Mouse (Mus musculus) cerebellum, postnatal 36 days (tissue): Measurements from ENCODE around the gene Adgre5.

Experiments
- DNase-seq, 2 experiments: peaks; one replicate each; pipeline ENCODE4 v3.0.0; 2021 to 2022; ENCODE audit warnings: mixed read lengths in 2 of 2

The Adgre5 gene

DNA sequence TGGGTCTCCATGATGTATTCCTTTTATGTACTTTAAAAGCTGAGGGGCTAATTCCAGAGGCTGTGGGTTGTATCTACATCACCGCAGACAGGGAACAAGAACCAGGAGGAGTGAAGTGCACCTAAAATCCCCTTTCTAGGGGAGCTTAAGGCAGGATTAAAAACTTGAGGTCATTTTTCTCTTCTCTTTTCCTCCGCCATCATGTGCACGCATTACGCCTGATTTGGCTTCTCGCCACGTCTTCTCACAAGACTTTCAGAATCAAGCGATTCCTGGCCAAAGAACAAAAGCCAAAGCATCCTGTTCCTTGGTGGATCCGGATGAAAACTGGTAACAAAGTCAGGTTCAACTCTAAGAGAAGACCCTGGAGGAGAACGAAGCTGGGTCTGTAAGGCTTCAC is 8.1 kb upstream of the Adgre5 start:
- no peak for DNase-seq

DNA sequence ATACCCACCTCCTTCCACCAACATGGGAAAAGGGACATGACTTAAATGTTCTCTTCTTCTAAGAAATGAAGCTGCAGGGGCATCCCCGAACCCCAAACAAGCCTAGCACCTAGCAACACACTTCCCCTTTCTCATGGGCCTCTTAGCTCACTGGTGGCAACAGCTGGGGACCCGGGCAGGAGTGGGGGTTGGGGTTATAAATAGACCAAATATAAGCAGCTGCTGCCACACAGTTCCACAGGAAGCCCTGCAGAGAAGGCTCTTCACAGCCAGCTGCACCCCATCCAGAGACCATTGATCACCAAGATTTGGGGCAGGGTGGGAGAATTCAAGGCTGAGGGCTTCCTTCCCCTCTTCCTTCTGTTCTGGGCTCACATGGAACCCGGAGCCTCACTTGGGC is 7.6 kb upstream of the Adgre5 start:
- DNase-seq, result no peak

DNA sequence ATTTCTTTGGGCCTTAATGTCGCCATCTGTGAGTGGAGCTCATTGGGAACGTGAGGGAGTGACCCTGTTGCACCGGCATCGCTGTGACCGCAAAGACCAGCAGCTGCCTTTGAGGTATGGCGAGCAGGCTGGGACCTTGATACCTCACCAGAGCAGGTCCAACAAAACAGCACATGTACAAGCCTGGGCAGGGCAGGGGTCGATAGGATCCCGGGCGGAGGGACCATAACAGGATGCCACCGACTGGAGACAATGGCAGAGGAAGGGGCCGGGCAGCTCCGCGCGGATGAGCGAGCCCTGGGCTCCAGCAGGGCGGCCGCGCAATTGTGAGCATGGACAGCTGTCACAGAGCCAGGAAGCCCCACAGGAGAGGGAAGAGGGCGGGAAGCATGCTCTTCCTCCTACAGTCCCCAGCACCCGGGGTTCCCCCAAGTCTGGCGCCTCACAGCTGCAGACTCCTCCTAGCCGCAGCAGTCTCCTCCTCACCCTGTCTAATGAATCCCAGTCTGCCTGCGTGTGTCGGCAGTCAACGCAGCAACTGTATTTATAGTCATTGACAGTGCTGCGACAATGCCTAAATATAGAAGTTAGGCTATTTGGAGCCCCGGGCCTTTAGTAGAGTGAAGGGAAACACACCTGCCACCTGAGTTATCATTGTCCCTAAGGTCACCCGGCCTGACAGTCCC is 6.7 kb upstream of the Adgre5 start:
- peak; percentile 13 to 16 for DNase-seq

DNA sequence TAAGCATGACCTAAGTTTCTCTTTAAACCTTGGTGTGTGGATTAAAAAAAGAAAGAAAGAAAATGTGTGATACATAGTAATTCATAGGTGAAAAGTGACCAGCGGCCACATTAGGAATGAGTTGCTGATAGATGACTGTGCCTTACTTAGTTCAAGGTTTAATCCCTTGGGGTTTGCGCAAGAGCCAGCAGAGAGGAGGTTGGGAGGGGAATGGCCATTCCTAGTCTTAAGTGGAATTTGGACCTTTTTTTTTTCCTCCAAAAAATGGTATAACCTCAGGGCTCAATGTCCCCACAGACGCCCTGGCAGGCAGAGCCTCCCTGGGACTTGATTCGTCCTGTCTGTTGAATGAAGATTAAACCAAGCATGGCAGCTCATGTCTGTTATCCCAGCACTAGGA is 2.9 kb upstream of the Adgre5 start:
- no peak for DNase-seq

DNA sequence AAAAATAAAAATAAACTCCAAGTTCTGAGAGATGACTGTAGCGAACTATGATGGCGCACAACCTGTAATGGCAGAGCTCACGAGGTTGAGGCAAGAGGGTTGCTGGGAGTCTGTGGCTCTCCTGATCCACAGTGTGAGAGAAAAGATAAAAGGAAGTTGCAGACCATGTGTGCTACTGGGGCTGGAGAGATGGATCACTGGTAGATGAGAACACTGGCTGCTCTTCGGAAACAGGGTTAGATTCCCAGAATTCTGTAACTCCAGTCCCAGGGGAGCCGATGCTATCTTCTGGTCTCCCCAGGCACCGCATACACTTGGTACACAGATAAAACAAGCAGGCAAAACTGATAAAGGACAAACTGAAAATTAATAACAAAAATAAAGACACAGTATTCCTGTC is 1.8 kb upstream of the Adgre5 start:
- no peak for DNase-seq

DNA sequence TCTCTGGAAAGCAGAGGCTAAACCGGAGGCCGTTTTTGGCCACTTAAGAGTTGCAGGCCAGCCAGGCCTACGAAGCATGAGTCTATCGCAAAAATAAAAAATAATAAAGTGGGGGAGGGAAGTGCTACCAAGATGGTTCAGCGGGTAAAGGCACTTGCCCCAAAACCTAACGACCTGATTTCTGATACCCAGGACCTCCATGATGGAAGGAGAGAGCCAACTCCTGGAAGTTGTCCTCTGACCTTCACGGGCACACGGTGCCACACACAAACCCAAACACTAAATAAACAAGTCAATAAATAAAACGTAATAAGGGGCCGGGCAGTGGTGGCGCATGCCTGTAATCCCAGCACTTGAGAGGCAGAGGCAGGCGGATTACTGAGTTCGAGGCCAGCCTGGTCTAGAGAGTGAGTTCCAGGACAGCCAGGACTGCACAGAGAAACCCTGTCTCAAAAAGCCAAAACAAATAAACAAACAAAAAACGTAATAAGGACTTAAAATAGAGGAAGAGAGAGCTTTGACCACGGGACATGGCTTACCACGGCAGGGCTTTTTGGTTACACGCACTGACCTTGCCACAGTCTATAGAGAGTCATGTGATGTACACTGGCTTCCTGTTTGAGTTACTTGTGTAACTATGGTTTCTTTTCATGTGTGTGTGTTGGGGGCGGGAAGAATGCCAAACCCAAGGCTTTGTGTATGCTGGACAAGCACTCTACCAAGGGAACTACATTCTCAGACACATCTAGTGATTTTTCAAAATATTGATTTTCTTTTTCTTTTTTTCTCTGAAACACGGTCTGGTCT is 926 bp upstream of the Adgre5 start:
- DNase-seq, result no peak

DNA sequence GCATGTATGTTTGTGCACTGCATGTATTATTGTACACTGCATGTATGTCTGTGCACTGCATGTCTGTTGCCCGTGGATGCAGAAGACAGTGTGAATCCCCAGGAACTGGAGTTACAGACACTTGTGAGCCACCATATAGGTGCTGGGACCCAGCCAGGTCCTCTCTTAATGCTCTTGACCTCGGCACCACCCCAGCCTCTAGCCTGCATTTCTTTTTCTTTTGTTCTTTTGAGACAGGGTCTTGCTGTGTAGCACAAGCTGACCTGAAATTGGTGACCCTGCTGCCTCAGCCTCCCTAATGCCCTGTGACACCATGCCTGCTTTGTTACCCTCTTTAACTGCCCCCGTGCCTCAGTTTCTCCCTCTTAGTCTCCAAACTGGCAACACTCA is 545 bp downstream of the Adgre5 start:
- DNase-seq, result no peak

DNA sequence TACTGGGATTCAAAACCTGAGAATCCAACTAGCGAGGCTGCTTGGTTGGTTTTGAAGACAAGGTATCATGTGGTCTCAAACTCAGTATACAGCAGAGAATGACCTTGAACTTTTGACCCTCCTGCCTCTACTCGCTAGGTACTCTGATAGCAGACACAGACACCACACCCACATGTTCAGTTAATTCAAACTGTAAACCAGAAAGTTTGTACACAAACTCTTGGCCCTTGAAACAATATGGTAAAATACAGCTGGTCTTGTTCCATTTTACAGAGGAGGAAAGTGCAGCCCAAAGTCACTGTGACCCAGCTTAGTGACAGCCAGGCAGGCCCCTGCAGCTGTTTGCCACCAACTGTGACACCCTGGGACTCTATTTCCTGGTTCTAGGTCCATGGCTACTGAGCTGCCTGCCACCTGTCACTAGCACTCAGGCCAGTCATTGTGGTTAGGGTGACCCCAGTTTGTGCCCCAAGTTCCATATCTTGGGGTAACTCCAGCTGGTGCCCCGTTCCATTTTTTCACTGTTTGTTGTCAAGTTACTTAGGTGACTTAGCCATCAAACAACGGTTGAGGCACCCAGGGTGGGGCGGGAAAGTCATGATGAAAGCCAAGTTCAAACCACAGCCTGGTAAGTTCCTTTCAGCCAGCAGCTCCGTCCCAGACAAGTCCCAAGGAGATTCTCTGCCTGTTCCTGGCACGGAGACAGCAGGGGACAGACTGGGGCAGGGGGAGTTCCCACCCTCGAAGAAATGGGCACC is 1.2 kb downstream of the Adgre5 start:
- DNase-seq, result no peak

DNA sequence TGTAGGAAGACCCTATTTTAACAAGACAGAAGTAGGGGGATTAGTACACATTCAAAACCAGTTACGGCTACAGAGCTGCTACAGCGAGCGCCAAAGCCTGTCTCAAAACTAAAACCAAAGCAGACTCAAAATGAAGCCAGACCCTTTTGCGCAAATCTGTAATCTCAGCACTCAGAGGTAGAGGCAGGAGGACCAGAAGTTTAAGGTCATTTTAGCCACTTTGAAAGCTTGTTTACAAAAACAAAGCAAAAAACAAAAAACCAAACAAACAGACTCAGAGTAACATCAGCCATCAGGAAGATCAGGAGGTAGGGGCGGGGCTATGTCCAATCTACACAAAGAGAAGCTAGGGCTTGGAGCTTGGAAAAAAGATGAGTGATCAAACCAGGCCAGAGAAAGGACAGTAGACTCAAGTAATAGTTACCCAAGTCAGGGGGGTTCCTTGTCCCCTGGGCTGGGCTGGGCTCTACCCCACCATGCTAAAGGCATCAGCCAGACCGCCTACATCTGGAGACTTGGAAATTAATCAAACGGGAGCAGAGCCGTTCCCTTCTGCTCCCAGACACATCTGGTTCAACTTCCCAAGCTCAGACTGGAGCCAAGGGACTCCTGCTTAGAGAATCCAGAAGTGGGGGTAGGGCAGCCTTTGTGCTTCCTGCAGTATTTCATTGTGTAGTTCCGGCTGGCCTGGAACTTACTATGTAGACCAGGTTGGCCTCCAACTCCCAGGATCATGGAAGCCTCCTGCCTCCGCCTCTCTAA is 2.0 kb downstream of the Adgre5 start:
- DNase-seq, result no peak

DNA sequence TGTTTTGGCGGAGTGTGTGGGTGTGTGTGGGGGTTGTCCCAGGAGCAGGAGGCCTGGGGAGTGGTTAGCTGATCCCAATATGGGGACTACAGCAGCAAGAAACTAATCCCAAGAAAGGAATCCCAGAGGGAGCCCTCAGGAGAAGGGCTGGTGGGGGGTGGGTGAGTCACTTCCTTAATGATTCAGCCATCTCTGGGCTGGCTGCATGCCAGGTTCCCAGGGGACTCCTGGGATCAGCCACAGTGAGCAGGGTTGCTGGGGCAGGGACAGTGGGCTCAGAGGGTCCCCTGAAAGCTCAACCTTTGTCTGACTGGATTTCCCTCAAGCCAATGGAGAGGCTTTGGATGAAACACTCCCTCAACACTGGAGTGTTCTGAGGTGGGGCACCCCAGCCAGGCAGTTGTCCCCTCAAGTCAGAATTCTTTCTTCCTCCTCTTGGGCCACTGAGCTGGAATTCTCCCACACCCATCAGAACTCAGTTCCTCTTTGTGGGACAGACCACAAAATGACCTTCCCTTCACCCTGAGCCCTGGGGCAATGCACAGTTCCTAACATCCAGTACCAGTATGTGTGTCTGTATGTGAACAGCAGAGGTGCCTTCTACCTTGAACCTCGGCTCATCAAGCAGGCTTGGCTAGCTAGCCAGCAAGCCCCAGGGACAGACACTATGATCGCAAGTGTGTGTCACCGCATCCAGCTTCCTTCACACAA is 3.1 kb downstream of the Adgre5 start:
- DNase-seq, result no peak

DNA sequence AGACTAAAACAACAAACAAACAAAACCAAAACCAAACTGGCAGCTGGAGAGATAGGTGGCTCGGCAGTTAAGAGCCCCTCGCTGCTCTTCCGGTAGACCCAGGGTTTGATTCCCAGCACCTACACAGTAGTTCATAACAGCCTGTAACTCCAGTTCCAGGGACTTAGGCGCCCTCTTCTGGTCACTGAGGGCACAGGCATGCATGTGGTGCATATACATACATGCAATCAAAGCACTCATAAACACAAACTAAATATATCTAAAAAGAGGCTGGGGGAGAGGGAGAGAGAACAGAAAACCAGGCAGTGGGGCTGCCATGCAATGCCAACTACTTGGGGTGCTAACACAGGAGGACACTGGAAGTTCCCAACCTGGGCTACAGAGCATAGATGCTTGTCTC is 3.8 kb downstream of the Adgre5 start:
- no peak for DNase-seq

DNA sequence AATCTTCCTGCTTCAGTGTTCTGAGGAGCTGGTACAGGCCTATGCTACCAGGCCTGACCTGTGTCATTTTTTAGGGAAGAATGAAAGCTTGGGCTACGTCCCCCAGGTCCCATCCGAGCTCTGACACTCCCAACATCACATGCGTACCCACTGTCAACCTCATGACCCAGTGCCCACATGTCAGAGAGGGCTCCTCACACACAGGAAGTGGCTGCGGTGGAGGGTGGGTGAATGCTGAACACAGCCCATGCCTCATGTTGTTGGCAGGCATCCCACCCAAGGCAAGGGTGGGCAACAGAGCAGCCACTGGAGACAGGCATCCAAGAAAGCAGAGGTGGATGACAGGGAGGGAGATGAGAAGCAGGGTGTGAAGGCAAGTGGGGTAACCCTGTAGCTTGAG is 4.4 kb downstream of the Adgre5 start:
- no peak for DNase-seq

DNA sequence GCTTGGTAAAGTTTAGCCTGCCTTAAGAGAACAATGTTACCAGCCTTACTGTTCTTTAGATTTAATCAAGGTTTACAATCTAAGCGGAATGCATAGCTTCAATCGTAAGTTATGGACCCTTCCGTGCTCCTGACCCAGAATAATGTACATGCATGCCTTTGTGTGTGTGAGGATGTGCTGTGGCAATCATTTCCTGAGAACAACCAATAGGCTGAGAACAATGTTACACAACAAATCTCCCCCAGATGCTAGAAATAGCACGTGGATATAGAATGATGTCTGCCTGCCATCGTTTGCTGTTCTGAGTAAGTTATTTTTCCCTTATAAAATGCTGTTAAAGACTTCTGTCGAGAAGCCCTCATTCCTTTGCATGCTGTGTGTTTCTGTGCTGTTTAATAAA is 8.2 kb downstream of the Adgre5 start:
- DNase-seq, result no peak

DNA sequence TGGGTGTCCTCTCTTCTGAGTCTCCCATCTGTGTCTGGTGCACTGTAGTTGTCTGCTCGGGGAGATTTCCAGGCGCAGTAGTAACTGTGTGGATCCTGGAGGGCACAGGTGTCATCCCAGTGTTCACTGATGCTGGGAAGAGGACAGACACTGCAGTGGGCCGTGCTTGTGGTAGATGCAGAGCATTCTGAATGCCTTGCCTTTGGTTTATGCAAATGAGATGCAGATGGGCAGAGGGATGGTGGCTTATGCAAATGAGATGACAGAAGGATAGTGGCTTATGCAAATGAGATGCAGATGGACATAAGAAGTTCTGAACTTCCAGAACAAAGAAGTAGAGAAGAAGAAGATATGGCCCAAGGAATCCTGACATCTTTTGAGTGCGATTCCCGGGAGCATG is 9.2 kb downstream of the Adgre5 start:
- DNase-seq, result no peak

DNA sequence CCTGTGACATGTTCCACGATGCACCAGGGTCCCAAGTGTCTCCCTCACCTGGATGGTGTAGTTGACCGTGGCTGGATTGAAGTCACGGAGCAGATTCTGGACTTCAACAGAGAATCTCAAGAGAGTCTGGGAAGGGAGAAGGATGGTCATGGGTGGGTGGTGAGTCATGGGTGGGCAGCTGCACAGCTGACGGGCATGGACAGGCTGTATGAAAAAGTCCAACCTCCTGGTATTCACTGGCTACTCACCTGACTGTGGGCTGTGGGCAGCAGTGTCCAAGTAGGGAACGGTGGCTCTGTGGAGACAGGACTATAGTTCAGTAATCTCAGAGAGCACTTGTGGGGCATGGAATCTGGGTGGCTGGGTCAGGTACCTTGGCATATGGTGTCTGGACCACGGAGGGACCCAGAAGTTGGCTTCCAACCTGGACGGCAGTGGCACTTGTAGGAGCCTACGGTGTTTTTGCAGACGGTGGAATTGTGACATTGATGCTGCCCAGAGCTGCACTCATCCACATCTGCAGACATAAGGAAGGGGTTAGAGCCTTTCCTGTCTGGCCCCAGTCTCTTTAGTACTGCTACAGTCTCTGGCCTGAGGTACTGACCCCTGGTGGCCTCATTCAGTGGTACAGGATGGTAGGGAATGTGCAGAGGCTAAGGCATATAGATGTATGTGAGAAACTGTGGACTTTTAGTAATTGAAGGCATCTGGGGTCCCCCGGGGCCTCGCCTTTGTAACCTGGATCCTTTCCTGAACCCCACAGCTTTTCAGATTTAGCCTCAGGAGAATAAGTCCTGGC is 11.9 kb downstream of the Adgre5 start:
- no peak for DNase-seq

DNA sequence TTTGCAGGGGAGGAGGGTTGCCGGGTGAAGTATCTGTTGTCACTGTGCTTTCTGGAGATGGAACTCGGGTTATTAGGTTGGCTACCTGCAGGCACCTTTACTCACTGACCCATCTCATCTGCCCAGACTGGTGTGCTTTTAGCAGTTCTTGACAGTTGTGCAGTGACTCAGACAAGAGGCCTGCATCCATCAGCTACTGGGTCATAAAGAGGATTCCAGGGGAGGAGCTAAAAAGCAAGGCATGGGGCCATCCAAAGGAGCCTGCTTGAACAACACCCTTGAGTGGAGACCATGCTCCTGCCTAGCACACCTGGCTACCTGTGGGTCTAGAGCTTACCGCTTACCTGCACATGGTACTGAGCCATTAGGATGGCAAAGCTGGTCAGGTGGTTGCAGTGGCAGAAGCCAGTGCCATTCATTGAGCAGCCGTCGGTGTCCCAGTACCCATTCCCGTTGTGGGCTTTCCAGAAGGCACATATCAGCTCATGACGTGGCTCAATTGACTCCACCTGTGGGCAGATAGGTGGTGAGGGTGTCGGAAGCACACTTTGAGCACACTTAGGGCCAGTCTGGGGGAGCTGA is 15.5 kb downstream of the Adgre5 start:
- no peak for DNase-seq

DNA sequence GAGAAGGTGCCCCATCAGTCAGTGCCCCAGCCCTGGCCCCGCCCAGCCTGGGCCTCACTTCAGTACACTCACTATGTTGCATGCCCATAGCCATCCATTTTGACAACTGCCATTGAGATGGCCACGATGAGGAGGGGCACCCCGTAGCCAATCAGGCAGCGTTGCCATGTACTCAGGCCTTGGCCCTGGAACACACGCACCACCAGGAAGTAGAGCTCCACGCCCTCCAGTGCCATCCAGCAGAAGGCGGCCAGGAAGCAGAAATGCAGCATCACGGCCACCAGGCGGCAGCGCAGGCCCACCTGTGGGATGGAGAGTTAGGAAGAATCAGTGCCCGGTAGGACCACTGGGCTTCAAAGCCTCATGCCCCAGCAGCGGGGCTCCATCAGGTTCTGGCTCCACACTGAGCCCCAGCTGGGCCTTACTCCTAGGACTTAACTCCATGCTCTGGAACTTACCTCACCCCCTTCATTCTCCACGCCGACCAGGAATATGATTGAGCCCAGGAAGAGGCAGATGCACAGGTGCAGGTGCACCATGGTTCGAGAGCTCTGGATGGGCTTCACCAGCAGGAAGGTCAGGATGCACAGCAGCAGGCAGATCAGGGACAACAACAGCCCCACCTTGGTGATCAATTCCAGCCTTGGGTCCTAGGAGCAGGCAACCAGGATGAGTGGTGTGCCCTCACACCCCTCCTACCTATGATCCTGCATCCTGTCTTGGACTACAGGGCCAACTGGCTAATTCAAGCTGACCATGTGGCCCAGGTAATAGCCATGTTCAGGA is 16.2 kb downstream of the Adgre5 start:
- peak; percentile 79 for DNase-seq

DNA sequence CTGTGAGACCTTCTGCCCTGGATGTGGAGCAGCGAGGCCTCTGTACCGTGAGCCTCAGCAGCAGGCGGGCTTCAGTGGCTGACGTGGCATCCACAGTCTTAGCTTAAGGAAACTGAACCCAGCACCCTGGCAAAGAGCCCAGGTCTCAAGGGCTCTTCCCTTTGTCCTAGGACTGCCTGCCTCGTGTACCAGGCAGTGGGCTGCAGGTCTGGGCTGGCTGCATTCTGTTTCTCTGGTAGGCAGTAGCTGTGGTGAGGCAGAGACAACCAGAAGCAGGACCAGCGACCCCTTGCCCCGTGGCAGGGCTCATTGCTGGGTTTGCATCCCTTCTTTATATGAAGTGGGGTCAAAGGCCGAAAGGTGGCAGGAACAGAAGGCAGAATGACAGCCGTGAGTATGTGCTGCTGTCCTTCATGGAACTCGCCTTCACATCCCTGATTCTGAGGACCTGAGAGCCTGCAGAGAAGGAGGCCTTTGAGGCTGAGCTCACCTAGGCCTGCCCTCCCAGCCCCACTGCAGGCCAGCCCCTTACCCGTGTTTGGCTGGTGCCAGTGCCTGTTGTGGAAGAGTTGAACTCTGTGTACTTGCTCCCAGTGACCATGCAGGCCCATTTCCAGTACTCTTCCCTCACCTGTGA is 17.6 kb downstream of the Adgre5 start:
- no peak for DNase-seq

DNA sequence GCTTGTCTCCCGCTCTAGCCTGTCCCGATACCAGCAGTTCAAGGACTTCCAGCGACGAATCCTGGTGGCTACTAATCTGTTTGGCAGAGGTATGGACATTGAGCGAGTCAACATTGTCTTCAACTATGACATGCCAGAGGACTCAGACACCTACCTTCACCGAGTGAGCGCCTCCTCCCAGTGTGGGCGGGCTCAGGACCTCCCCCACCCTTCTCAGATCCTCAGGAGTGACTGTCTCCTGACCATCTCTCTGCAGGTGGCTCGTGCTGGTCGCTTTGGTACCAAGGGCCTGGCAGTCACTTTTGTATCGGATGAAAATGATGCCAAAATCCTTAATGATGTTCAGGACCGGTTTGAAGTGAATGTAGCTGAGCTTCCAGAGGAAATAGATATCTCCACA is 18.5 kb downstream of the Adgre5 start:
- DNase-seq, result no peak
